Mouse (Mus musculus) thymus, postnatal 10 days (tissue): ENCODE data around the gene Bicral.

ENCODE experiments used
- DNase-seq, 2 experiments: peaks; one replicate each; pipeline ENCODE4 v3.0.0; 2021; ENCODE audit warnings: low spot score in 2 of 2

Bicral gene

DNA sequence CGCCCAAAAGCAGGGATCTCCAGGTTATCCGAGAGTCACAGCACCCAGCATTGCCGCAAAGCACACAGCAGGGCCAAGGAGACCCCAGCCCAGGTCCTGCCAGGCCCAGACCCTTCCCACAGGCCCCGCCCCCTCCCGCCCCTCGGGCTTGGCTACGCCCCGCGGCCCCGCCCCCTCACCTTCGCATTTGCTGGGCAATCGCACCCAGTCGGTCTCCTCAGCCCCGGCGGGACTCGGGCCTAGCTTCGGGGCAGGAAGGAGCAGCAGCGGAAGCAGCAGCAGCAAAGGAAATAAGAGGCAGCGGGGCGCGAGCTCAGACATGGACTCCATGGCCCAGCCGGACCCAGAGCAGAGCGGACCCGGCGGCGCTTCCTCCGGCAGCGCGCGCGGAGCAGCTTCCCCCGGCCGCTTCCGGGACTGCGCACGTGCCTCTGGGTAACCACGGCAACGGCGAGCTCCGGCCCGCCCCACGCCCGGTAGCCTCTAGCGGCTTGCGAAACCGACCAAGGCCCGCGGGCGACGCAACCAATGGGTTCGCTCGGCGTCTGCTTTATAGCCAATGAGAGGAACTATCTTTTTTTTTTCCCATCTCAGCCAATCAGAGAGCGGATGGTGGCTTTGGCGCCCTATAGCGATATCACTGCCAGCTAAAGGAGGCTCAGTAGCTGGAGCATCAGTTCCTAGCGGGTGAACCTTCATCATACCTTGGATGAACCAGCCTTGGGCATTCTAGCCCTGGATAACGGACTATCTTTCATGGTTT lies 106.3 kb downstream of the Bicral start, which contains the start of gene Cnpy3:
Gene Cnpy3, minus strand, starts transcription at position 421 of the 763 bp plus-strand sequence.
- peak; percentile 96 to 98 for DNase-seq

- DNase-seq: no peak
Measured at GRCm38 (mm10) chr17:46751056-46751793, 107.1 kb downstream of the Bicral start.

DNA sequence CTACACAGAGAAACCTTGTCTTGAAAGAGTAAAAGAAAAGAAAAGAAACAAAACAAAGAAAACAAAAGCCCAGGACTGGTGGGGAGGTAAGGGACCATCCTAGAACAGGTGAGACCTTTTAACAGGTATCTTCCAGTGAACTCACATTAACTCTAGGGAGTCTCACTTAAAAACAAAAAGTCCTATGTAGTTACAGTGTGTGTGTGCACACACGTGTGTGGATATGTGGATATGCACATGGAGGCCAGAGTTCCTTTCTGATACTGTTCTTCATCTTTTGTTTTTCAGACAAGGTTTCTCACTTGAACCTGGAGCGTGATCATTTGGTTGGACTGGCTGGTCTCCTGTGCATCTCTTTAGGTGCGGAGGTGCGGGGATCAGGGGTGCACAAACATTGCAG lies 107.7 kb downstream of the Bicral start:
- no peak for DNase-seq

DNA sequence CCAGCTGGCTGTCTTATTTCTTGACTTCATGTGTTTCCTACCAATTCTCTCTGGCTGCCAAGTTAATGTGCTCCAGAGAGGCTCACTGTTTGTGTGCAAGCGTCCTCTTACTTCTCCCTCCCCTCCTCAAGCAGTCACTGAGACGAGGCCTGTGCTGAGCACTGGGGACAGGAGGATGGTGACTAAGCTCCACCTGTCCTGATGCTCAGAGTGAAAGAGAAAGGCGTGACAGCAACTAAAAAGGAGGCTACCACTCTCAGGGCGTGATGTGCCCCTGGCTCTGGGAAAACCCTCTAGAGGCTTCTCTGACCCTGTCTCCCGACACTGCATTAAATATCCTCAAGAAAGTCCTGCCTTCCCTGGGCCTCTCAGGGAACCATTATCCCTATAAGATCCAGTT lies 109.0 kb downstream of the Bicral start:
- no peak for DNase-seq
